Comparison of ENCODE assay signal across 8 mouse cellular contexts in genomic region chr7:128297617-128298480, GRCm38 (mm10). TPM values are rescaled to one million over a fixed set of nuclear protein-coding genes. Genes with fewer than 3 reads are reported as not detected.
DNase-seq lines count a peak whose midpoint lies in the region; ATAC-seq and TF ChIP-seq lines count a peak whose summit lies in the region.

BC017158 (minus strand) TSS chr7:128298170.

- no peak for TF ChIP-seq CTCF in CH12.LX (conservative IDR thresholded peaks at IDR 0.05 in 1 of 2, IDR thresholded peaks at IDR 0.05 in 1 of 2; ENCODE audit: low read depth in 2 of 2, low read length in 2 of 2)
- no peak for TF ChIP-seq CTCF in stomach, postnatal 0 days (IDR thresholded peaks at IDR 0.05; ENCODE audit: low read depth)

- dilution Hi-C loops in CH12.LX (cut with MboI; ENCODE audit: extremely low pct_ligation_motif_present, extremely low pct_unique_long_range_greater_than_20kb, low sequenced_read_pairs): no loop called here

- ATAC-seq in forebrain, embryonic 13.5 days: peak; percentile 72
- peak; percentile 70 for ATAC-seq in liver, embryonic 16.5 days (ENCODE audit: low read depth)
- peak; percentile 44; the same call in 1 of the 2 replicates for ATAC-seq in neural tube, embryonic 12.5 days (ENCODE audit: low FRiP score, low read depth)
- ATAC-seq in stomach, postnatal 0 days (ENCODE audit: low FRiP score, low TSS enrichment): peak; percentile 73

- peaks cover 0 to 17% of the 10 kb centered on the region in 2 experiments for H3K36me3 ChIP-seq in CH12.LX (replicated peaks in 1 of 2; ENCODE audit: control insufficient read depth in 1 of 2, insufficient read depth in 1 of 2, low read length in 1 of 2)
- H3K36me3 ChIP-seq in forebrain, embryonic 13.5 days (ENCODE audit: poor library complexity, severe bottlenecking): peaks cover 5% of the 10 kb centered on the region; the same call in 1 of the 2 replicates
- H3K36me3 ChIP-seq in liver, embryonic 16.5 days (ENCODE audit: control insufficient read depth, insufficient read depth): peaks cover 9% of the 10 kb centered on the region
- H3K36me3 ChIP-seq in neural tube, embryonic 12.5 days: no peaks in the 10 kb centered on the region
- H3K36me3 ChIP-seq in stomach, postnatal 0 days (ENCODE audit: control insufficient read depth, insufficient read depth, low read length): no peaks in the 10 kb centered on the region

- peak within 1 kb of the TSS; percentile 60 to 80 (median 74) for H3K4me3 ChIP-seq in CH12.LX (replicated peaks in 1 of 3; ENCODE audit: low read depth in 2 of 3, low read length in 2 of 3, poor library complexity in 1 of 3)
- peak within 1 kb of the TSS; percentile 85 for H3K4me3 ChIP-seq in forebrain, embryonic 13.5 days
- H3K4me3 ChIP-seq in liver, embryonic 16.5 days (ENCODE audit: low read depth, low read length): peak within 1 kb of the TSS; percentile 94
- H3K4me3 ChIP-seq in neural tube, embryonic 12.5 days: peak within 1 kb of the TSS; percentile 85
- H3K4me3 ChIP-seq in stomach, postnatal 0 days (ENCODE audit: low read depth, low read length): peak within 1 kb of the TSS; percentile 84

- H3K4me1 ChIP-seq in CH12.LX (ENCODE audit: control insufficient read depth in 1 of 2, insufficient read depth in 2 of 2): peaks cover 4 to 20% of the 10 kb centered on the region in 2 experiments; a peak in 3 of 4 replicates
- peaks cover 26% of the 10 kb centered on the region for H3K4me1 ChIP-seq in forebrain, embryonic 13.5 days
- H3K4me1 ChIP-seq in liver, embryonic 16.5 days (ENCODE audit: control insufficient read depth, low read depth, low read length): peaks cover 62% of the 10 kb centered on the region
- H3K4me1 ChIP-seq in neural tube, embryonic 12.5 days: peaks cover 10% of the 10 kb centered on the region
- H3K4me1 ChIP-seq in stomach, postnatal 0 days (replicated peaks; ENCODE audit: control insufficient read depth, insufficient read depth): 0 out of 2 replicates have a peak, but pooled peaks cover 4% of the 10 kb centered on the region

- peak within 1 kb of the TSS; percentile 88 for H3K4me2 ChIP-seq in CH12.LX (ENCODE audit: insufficient read depth, low read depth, poor library complexity, severe bottlenecking)
- peak within 1 kb of the TSS; percentile 93 for H3K4me2 ChIP-seq in forebrain, embryonic 13.5 days
- H3K4me2 ChIP-seq in liver, embryonic 16.5 days (ENCODE audit: low read depth, low read length): peak within 1 kb of the TSS; percentile 90
- peak within 1 kb of the TSS; percentile 90 for H3K4me2 ChIP-seq in neural tube, embryonic 12.5 days (replicated peaks)
- H3K4me2 ChIP-seq in stomach, postnatal 0 days (replicated peaks; ENCODE audit: low read depth): peak within 1 kb of the TSS; percentile 93

- WGBS in forebrain, embryonic 13.5 days: 2% methylated on average over 38 of the region's 47 CpGs
- under 1% methylated on average over 47 of the region's 47 CpGs for WGBS in large intestine, adult 2 months
- under 1% methylated on average over 47 of the region's 47 CpGs for WGBS in liver, embryonic 16.5 days (ENCODE audit: insufficient replicate concordance)
- 3% methylated on average over 47 of the region's 47 CpGs for WGBS in neural tube, embryonic 12.5 days
- WGBS in stomach, postnatal 0 days: 1% methylated on average over 46 of the region's 47 CpGs

- no peak for TF ChIP-seq RAD21 in CH12.LX (IDR thresholded peaks at IDR 0.05; ENCODE audit: low read depth, low read length)

- H3K9ac ChIP-seq in CH12.LX (ENCODE audit: insufficient read depth, low read depth): peak within 1 kb of the TSS; percentile 72
- peak within 1 kb of the TSS; percentile 86 for H3K9ac ChIP-seq in forebrain, embryonic 13.5 days
- H3K9ac ChIP-seq in liver, embryonic 16.5 days (ENCODE audit: low read depth, low read length): peak within 1 kb of the TSS; percentile 97
- H3K9ac ChIP-seq in neural tube, embryonic 12.5 days: peak within 1 kb of the TSS; percentile 84
- peak within 1 kb of the TSS; percentile 90 for H3K9ac ChIP-seq in stomach, postnatal 0 days (ENCODE audit: low read length)

- H3K79me2 ChIP-seq in CH12.LX (replicated peaks; ENCODE audit: control insufficient read depth, extremely low read depth, insufficient read depth, poor library complexity, severe bottlenecking): no peaks in the 10 kb centered on the region

- H3K27ac ChIP-seq in CH12.LX (ENCODE audit: insufficient read depth, low read depth): no peak within 1 kb of the TSS
- peak within 1 kb of the TSS; percentile 74 for H3K27ac ChIP-seq in forebrain, embryonic 13.5 days
- H3K27ac ChIP-seq in liver, embryonic 16.5 days (ENCODE audit: low read length): peak within 1 kb of the TSS; percentile 92
- H3K27ac ChIP-seq in neural tube, embryonic 12.5 days: peak within 1 kb of the TSS; percentile 53; the same call in 1 of the 2 replicates
- peak within 1 kb of the TSS; percentile 91 for H3K27ac ChIP-seq in stomach, postnatal 0 days (replicated peaks)

- H3K9me3 ChIP-seq in CH12.LX (replicated peaks; ENCODE audit: low read length): no peaks in the 10 kb centered on the region
- no peaks in the 10 kb centered on the region for H3K9me3 ChIP-seq in forebrain, embryonic 13.5 days (replicated peaks)
- no peaks in the 10 kb centered on the region for H3K9me3 ChIP-seq in liver, embryonic 16.5 days (replicated peaks; ENCODE audit: control insufficient read depth, low read length)
- no peaks in the 10 kb centered on the region for H3K9me3 ChIP-seq in neural tube, embryonic 12.5 days
- no peaks in the 10 kb centered on the region for H3K9me3 ChIP-seq in stomach, postnatal 0 days (ENCODE audit: control insufficient read depth, low read length)

- no peak for TF ChIP-seq EP300 in CH12.LX (IDR thresholded peaks at IDR 0.05; ENCODE audit: low read length)
- no peak for TF ChIP-seq EP300 in stomach, postnatal 0 days (optimal IDR thresholded peaks at IDR 0.05)

- in situ Hi-C loops in CH12.LX (cut with MboI; ENCODE audit: low pct_ligation_motif_present, low pct_unique_long_range_greater_than_20kb, low sequenced_read_pairs): no loop called here

- intact Hi-C loops in heart, postnatal 10 days (cut with DNase I): loop anchor here (5.0 kb wide), 1 partner anchor 51 kb away; the partner anchor contains the start of gene Tgfb1i1

- DNase-seq in CH12.LX (ENCODE audit: extremely low read depth): peak; percentile 58
- peak; percentile 75 for DNase-seq in c-Kit-positive CD71-positive TER-119-negative erythroid progenitor cells, embryonic 14.5 days (ENCODE audit: low read depth)
- peak; percentile 85 to 88 for DNase-seq in heart, postnatal 10 days
- peak; percentile 95 for DNase-seq in large intestine, adult 2 months (ENCODE audit: low read depth, low spot score)
- DNase-seq in stomach, postnatal 0 days (ENCODE audit: low spot score): peak; percentile 75

- peaks cover 25% of the 10 kb centered on the region for H3K27me3 ChIP-seq in CH12.LX (replicated peaks)
- no peaks in the 10 kb centered on the region for H3K27me3 ChIP-seq in forebrain, embryonic 13.5 days
- H3K27me3 ChIP-seq in liver, embryonic 16.5 days (ENCODE audit: control insufficient read depth, insufficient read depth, low read depth, low read length): no peaks in the 10 kb centered on the region
- H3K27me3 ChIP-seq in neural tube, embryonic 12.5 days (replicated peaks): no peaks in the 10 kb centered on the region
- no peaks in the 10 kb centered on the region for H3K27me3 ChIP-seq in stomach, postnatal 0 days (ENCODE audit: control insufficient read depth, insufficient read depth, low read length)

- TF ChIP-seq POLR2A in CH12.LX (IDR thresholded peaks at IDR 0.05; ENCODE audit: low read depth, low read length): peak; percentile 63

TF ChIP-seq in CH12.LX, 34 proteins besides CTCF, POLR2A, EP300 and RAD21 (continues in another document):
- TF ChIP-seq BHLHE40 (IDR thresholded peaks at IDR 0.05; ENCODE audit: low read depth, low read length) (no peak), TBP (conservative IDR thresholded peaks at IDR 0.05; ENCODE audit: low read depth, low read length) (no peak), ZMIZ1 (IDR thresholded peaks at IDR 0.05; ENCODE audit: low read depth, low read length) (no peak), ETS1 (conservative IDR thresholded peaks at IDR 0.05; ENCODE audit: low read depth, low read length) (no peak), HCFC1 (IDR thresholded peaks at IDR 0.05; ENCODE audit: low read depth, low read length) (peak; percentile 76), MAX (IDR thresholded peaks at IDR 0.05; ENCODE audit: low read length) (no peak), POLR2AphosphoS2 (IDR thresholded peaks at IDR 0.05; ENCODE audit: low read depth, low read length) (no peak), TCF12 (IDR thresholded peaks at IDR 0.05; ENCODE audit: low read depth, low read length) (peak; percentile 51), MAZ (IDR thresholded peaks at IDR 0.05; ENCODE audit: low read depth, low read length) (no peak), USF1 (IDR thresholded peaks at IDR 0.05; ENCODE audit: low read depth, low read length) (no peak), UBTF (IDR thresholded peaks at IDR 0.05; ENCODE audit: low read depth, low read length) (peak; percentile 86; the same call in 1 of the 2 replicates), ELF1 (IDR thresholded peaks at IDR 0.05; ENCODE audit: low read depth, low read length) (peak; percentile 91), MXI1 (IDR thresholded peaks at IDR 0.05; ENCODE audit: low read depth, low read length) (peak; percentile 33; the same call in 1 of the 2 replicates), ZNF384 (IDR thresholded peaks at IDR 0.05; ENCODE audit: low read depth, low read length) (no peak), RCOR1 (conservative IDR thresholded peaks at IDR 0.05; ENCODE audit: low read depth, low read length) (no peak), SIN3A (IDR thresholded peaks at IDR 0.05; ENCODE audit: low read length) (peak; percentile 31; the same call in 1 of the 2 replicates), NRF1 (IDR thresholded peaks at IDR 0.05; ENCODE audit: low read depth, low read length) (no peak), MEF2A (IDR thresholded peaks at IDR 0.05; ENCODE audit: borderline replicate concordance, low read depth, low read length) (no peak), E2F4 (IDR thresholded peaks at IDR 0.05; ENCODE audit: insufficient replicate concordance, low read depth, low read length) (peak; percentile 32; the same call in 1 of the 2 replicates)

RNA-seq across cellular contexts. Expression of gene BC017158, which starts in this region (rescaled TPM):
- 6.1 and 8.1 TPM in 2 replicates for total RNA-seq in CH12.LX (2012; rRNA removed)
- total RNA-seq in CH12.LX (2014; rRNA removed): 4.7 and 4.9 TPM in 2 replicates
- polyA plus RNA-seq in CH12.LX (2012; ENCODE audit: insufficient read length, low read depth): 11.5 and 14.5 TPM in 2 replicates
- 11.4 and 12.1 TPM in 2 replicates for polyA plus RNA-seq in forebrain, embryonic 13.5 days (2015; fragmentation: Nextera tagmentation; extraction: Ambion mirVana)
- total RNA-seq in heart, postnatal 10 days (2021): 10 to 100 TPM; 10.3 to 10.8 TPM
- polyA plus RNA-seq in large intestine, adult 2 months (2012; rRNA removed): 25.9 and 53.1 TPM in 2 replicates
- 20.5 and 23.3 TPM in 2 replicates for polyA plus RNA-seq in liver, embryonic 16.5 days (2015; fragmentation: Nextera tagmentation; extraction: Ambion mirVana)
- polyA plus RNA-seq in neural tube, embryonic 12.5 days (2016; fragmentation: Nextera tagmentation; extraction: Ambion mirVana): 20.1 and 23.3 TPM in 2 replicates
- polyA plus RNA-seq in stomach, postnatal 0 days (2015; fragmentation: Nextera tagmentation; extraction: Ambion mirVana): 17.0 and 19.4 TPM in 2 replicates
